Mouse (Mus musculus): ENCODE results near the gene Palm2.

- TF ChIP-seq CTCF (IDR thresholded peaks at IDR 0.05; ENCODE audit: low read depth) (no peak), EP300 (optimal IDR thresholded peaks at IDR 0.05) (no peak)
These were observed 178.7 kb downstream of the Palm2 start for GRCm38 (mm10) chr4:57612716-57613115.
